Mouse (Mus musculus) spleen, adult 2 months (tissue): ENCODE measurements around the gene Limch1.

Experiments
- CTCF ChIP-seq: fragments of 200-500 bp; IDR thresholded peaks from 2 replicates; pipeline ENCODE4 v1.5.1; 2011; ENCODE audit warnings: mild to moderate bottlenecking, inconsistent platforms; ENCODE audit not compliant: insufficient read depth, insufficient read length, insufficient replicate concordance; ENCODE audit errors: extremely low read depth
- POLR2A ChIP-seq: fragments of 200-500 bp; IDR thresholded peaks from 2 replicates; pipeline ENCODE4 v1.6.1; 2011; ENCODE audit warnings: low read depth, low read length, inconsistent platforms

- TF ChIP-seq CTCF (no peak), POLR2A (no peak)
Measured at GRCm38 (mm10) chr5:66825586-66825985, 80.0 kb downstream of the Limch1 start.
